Mouse (Mus musculus): ENCODE results near the gene Fgfrl1.

The Fgfrl1 gene

GRCm38 (mm10) chr5:108667370-108667769 lies 24.8 kb upstream of the Fgfrl1 start:
- no peak for DNase-seq (ENCODE audit: low read depth, low spot score)

GRCm38 (mm10) chr5:108668387-108668932 lies 23.7 kb upstream of the Fgfrl1 start:
- DNase-seq (ENCODE audit: low read depth, low spot score): peak; percentile 57

- peak; percentile 88 for DNase-seq (ENCODE audit: low read depth, low spot score)
These were observed 22.9 kb upstream of the Fgfrl1 start, which contains the start of gene Dgkq for GRCm38 (mm10) chr5:108668977-108669936. Gene Dgkq, minus strand, starts transcription at chr5:108669672.

DNA sequence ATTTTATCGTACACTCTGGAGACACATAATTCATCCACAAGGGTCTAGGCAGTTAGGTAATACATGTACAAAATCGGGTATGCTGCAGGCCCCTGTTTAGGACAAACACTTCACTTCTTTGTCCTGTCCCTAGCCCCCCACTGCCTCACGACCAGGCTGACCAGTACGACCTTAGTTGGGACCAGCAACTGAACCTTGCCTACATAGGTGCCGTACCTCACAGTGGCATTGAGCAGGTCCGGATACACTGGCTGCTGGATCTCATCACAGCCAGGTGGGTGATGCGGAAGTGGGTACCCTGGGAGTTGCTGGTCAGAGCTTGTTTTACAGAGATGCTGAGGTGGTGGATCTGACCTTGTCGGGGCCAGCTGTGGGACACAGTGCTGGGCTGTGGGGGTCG lies 22.2 kb upstream of the Fgfrl1 start:
- DNase-seq (ENCODE audit: low read depth, low spot score): no peak

- DNase-seq (ENCODE audit: low read depth, low spot score): peak; percentile 42
These were observed 21.4 kb upstream of the Fgfrl1 start for GRCm38 (mm10) chr5:108670785-108671184.

DNA sequence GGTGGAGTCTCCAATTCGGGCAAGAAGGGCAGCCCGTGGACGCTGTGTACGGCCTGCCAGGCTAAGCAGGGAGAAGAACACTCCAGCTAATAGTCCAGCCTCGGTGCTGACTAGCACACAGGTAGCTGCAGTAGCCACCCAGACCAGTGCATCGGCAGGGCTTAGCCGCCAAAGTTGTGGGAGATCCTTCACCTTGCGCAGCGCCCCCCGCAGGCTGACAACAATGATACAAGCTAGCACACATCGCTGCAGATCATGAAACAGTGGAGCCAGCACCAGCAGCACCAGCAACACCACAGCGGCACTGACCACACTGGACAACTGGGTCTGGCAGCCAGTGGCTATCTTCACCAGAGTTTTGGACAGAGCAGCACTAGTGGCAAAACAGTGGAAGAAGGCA lies 20.4 kb upstream of the Fgfrl1 start:
- DNase-seq (ENCODE audit: low read depth, low spot score): peak; percentile 49

DNA sequence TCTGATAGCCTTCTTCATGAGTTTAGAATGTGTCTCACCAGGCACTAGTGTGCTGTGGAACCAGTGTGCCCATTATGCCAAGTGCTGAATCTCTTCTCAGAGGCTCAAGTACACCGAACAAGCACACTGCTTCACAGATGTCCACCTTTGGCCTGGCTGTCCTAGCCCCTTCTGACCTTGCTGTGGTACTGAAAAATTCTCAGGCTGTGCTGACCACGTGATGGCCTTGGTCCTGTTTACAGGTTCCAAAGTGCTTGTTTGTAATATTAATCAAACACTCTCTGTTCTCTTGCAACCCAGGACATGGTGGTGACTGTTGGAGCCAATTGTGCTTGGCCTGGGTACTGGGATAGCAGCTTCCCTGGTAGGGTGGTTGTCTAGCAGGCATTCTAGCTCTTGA lies 17.6 kb upstream of the Fgfrl1 start:
- DNase-seq (ENCODE audit: low read depth, low spot score): no peak

DNA sequence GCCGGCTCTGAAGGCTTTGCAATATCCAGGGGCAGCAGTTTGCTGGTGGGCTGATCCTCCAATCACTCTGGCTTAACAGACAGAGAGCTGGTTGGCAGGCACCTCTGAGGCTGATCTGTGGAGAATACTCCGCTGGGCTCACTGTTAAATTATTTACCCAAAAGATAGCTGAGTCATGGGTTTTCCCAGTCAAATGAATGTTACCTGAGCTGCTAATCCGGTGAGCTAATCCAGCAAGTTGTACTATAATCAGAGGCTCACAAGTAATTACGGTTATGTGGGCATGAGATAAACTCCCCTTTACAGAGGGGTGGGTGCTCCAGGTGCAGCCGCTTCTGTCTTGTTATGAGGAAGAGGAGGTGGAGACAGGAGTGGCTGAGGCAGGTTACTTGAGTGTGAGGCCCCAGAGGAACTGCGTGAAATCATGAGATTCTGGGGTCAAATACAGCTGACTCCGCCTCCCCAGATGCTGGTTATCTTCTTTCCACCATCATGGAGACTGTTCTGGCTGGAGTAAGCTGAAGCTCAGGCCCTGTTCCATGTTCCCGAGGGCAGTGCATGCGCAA lies 16.8 kb upstream of the Fgfrl1 start, which contains the start of gene Slc26a1:
Slc26a1 (minus strand) TSS at position 319 of the 566 bp plus-strand sequence.
- DNase-seq (ENCODE audit: low read depth, low spot score): no peak

GRCm38 (mm10) chr5:108676772-108677498 lies 15.2 kb upstream of the Fgfrl1 start:
- DNase-seq (ENCODE audit: low read depth, low spot score): no peak

- DNase-seq (ENCODE audit: low read depth, low spot score): peak; percentile 78
These were observed 14.4 kb upstream of the Fgfrl1 start for GRCm38 (mm10) chr5:108677605-108678295.

DNA sequence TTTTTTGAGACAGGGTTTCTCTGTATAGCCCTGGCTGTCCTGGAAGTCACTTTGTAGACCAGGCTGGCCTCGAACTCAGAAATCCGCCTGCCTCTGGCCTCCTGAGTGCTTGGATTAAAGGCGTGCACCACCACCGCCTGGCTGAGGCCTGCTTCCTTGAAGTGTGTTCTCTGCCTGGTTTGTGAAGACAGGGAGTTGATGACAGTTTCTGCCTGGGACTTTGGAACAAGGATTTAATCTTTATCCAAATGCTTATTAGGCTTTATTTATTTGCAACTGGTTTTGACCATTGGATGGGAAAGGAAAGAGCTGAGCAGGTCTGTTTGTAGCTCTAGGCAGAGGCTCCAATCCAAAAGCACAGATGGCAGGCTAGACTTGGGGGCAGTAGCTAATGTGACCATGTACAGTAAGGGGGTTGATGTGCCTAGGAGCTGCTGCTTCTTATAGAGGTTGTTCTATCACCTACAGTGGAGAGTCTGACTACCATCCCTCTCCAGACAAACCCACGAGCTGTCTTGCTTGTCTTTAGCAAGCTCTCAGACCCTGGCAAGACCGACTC lies 13.8 kb upstream of the Fgfrl1 start:
- no peak for DNase-seq (ENCODE audit: low read depth, low spot score)

DNA sequence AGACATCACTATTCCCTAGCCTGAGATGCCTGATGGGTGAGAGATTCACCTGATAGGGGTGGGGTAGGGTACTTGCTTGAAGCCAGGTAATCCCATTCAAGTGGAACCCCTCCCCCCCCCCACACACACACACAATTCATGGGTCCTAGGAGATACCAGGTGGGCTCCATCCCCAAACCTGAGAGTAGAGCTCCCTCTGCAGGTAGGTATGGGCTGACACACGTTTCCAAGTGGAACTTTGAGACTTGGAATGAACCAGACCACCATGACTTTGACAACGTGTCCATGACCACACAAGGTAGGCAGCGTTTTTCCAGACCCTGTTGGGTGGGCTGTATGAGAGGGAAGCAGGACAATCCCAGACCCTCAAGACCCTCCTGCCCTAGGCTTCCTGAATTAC lies 12.3 kb upstream of the Fgfrl1 start:
- DNase-seq (ENCODE audit: low read depth, low spot score): peak; percentile 42

- no peak for DNase-seq (ENCODE audit: low read depth, low spot score)
These were observed 11.3 kb upstream of the Fgfrl1 start for GRCm38 (mm10) chr5:108680871-108681270.

GRCm38 (mm10) chr5:108689091-108689490 lies 3.1 kb upstream of the Fgfrl1 start:
- DNase-seq (ENCODE audit: low read depth, low spot score): peak; percentile 28

- DNase-seq (ENCODE audit: low read depth, low spot score): peak; percentile 39
These were observed 1.0 kb upstream of the Fgfrl1 start for GRCm38 (mm10) chr5:108691152-108691551.

- DNase-seq (ENCODE audit: low read depth, low spot score): peak; percentile 93
These were observed 1.7 kb downstream of the Fgfrl1 start for GRCm38 (mm10) chr5:108693872-108694288.

- DNase-seq (ENCODE audit: low read depth, low spot score): peak; percentile 66
These were observed 2.4 kb downstream of the Fgfrl1 start for GRCm38 (mm10) chr5:108694352-108695261.

- DNase-seq (ENCODE audit: low read depth, low spot score): no peak
These were observed 3.7 kb downstream of the Fgfrl1 start for GRCm38 (mm10) chr5:108695861-108696260.

- no peak for DNase-seq (ENCODE audit: low read depth, low spot score)
These were observed 4.4 kb downstream of the Fgfrl1 start for GRCm38 (mm10) chr5:108696542-108696941.

DNA sequence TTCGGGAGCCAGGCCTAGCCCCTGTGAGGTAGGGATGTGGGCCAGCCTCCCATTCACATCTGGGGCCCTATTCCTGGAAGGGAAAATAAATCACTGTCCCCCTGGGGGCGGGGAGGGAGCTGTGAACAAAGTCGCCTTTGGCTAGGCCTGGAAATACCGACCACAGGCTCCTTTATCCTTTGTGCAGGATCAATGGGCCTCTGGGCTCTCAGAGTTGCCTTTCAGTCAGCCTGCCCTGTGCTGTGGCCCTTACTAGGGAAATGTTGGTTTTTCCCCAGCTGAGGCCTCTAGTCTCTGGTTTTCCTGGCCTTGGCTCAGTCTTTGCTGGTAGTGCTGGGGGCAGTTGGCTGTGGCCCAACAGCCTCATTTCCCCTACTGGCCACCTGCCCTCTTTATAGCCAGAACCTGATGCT lies 5.2 kb downstream of the Fgfrl1 start:
- no peak for DNase-seq (ENCODE audit: low read depth, low spot score)
